Mouse (Mus musculus) granulocyte monocyte progenitor cell, adult 5-6 weeks (primary cell): Measurements from ENCODE around the gene Egfem1. TPM values are rescaled to one million over a fixed set of nuclear protein-coding genes. Genes with fewer than 3 reads are reported as not detected.

ENCODE experiments used
- ATAC-seq: replicated peaks from 2 replicates; pipeline ENCODE4 v1.8.0; 2016; ENCODE audit warnings: mild to moderate bottlenecking, moderate TSS enrichment, inconsistent platforms; ENCODE audit not compliant: poor library complexity, severe bottlenecking
- total RNA-seq, 2 experiments: library from RNA; stranded (forward) in 1 of 2; stranded (reverse) in 1 of 2; fragments of 200-712, 200-1000 nt in 1 of 2; fragments of >200 nt in 1 of 2; fragmentation: Nextera tagmentation in 1 of 2; gene quantifications; 2 replicates each; pipeline ENCODE4 v1.2.3; 2014 to 2017

The Egfem1 gene
- total RNA-seq, 2 experiments from 2014 or later: not detected

DNA sequence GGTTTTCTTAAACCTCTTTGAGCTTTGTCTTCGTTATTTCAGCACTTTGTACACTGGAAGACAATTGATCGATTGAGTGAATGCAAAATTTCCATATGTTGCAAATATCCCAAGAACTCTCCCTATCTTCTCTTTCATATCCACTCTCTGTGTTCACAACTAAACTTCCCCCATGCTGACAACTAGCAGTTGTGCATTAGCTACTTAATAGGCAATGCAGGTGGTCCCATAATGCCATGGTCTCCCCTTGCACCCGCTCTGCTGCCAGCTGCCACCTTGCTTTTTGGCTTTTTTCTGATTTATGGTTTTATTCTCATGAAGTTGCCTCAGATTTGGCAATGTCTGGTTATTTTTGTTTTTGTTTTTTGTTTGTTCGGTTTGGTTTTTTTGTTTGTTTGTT, 209.8 kb downstream of the Egfem1 start:
- no peak for ATAC-seq

DNA sequence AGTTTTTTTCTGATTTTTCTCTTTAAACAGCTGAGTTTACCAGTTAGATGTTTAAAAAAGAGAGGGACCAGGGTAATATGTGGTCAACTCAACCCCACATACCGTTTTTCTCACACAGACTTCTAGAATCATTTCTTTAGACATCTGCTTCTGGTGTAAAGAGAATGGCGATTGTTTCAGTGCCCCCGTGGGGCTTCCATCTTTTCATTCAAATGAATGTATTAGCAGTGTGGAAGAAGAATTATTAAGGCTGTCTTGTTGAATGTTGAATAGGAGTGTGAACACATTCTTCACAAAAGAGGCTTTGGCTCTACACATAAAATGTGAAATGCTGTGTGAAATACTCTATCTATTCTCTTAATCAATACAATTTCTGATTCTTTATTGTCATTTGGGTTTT, 210.4 kb downstream of the Egfem1 start:
- ATAC-seq: no peak

- no peak for ATAC-seq
These were observed 211.4 kb downstream of the Egfem1 start for GRCm38 (mm10) chr3:29293230-29293629.

DNA sequence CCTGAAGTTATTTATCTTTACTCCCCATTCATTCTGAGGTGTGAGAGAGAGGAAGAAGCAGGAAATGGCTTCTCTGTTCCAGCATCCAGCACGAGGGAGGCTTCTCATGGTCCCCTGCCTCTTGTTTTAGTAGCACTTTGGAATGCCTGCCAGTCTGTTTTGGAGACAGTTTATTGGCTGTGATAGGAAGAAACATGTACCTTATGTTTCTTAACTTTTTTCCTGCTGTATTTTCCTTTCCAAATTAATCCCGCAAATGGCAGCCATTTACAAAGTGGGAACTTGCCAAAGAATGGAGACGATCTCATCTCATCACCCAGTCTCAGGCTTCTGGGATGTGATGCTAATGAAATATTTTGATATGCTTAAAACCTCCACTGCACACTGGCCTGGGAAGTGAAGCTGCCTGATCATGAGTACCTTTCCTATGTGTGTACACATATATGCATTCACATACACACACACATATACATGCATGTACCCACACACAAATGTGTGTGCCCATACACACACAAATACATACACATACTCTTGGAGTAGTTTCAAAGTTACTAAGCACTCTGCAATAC, 260.5 kb downstream of the Egfem1 start:
- no peak for ATAC-seq

DNA sequence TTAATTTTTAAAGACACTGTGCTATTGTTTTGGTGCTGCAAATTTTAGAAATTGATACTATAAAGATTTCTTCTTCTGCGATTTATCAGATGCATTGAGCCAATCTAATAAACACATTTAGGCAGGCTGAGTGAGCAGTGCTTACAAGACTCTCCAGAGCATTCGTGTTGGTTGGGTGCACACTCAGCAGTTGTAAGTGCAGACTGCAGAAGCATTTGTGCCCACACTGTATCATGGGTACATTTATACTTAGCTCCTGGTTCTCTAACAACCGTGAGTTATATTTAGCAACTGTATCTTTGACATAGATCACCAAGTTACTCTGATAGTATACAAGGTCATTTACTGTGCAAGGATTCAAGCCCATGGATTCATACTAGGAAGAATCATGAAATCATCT, 264.0 kb downstream of the Egfem1 start:
- no peak for ATAC-seq

GRCm38 (mm10) chr3:29366907-29367306, 285.1 kb downstream of the Egfem1 start:
- no peak for ATAC-seq

- ATAC-seq: no peak
These were observed 288.7 kb downstream of the Egfem1 start for GRCm38 (mm10) chr3:29370519-29370918.

DNA sequence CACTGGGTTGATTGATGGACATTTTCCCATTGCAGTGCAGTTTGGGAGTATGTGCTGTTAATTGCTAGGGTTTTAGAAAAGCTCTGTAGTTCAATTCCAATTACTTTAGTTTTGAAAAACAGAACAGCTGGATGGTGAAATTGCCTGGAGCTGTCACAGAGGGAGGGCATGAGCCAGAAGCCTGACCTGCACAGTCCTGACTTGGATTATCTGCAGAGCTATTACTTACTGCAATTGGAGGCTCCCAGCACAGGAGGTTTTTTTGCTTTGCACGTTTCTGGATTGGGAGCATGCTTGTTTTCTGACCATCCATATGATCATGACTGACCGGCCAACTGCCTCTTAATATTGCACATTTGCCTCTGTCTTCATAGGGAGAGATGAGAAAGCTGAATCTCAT, 299.4 kb downstream of the Egfem1 start:
- no peak for ATAC-seq

GRCm38 (mm10) chr3:29399064-29399463, 317.2 kb downstream of the Egfem1 start:
- ATAC-seq: no peak

- ATAC-seq: no peak
These were observed 339.8 kb downstream of the Egfem1 start for GRCm38 (mm10) chr3:29421634-29422033.

DNA sequence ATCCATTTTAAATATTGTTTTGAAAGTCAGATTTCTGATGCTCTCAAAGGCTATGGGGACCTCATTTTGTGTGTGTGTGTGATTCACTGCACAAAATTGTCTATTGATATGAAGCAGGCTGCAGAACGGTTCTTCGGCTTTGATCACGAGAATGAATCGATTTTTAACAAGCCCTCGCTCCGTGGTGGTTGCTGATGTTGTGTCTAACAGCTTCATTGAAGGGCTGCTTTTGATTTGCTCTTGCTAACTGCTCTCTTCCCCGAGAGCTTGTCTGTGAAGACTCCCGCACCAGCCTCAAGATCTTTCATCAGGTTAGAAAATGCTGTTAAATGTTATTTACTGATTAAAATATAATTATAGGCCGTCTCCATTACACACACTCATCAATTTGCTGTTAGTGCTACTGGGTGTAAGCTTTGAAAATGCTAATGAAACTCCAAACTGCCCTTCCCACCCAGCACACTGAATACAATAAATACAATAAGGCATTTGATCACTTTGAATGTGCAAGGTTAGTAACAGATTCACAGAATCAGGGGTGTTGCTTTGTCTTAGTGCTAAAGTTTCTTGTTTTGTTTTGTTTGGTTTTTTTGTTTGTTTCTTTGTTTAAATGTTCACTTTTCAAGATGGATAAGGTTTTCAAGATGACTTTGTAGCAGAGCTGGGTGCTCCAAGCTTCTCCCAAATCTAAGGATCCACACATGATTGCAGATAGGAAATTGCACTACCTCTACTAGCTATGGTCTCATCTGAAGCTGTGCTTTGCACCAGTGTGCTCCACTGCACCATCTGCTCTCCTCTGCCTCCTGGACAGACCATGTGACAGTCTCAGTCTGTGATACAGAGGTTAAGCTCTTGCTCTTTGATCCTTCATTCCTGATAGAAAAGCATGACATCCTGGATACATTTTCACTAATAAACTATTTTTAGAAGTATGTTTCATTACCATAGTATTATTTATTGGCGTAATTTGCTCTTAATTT, 350.6 kb downstream of the Egfem1 start:
- ATAC-seq: no peak

- no peak for ATAC-seq
These were observed 361.2 kb downstream of the Egfem1 start for GRCm38 (mm10) chr3:29443024-29443423.

DNA sequence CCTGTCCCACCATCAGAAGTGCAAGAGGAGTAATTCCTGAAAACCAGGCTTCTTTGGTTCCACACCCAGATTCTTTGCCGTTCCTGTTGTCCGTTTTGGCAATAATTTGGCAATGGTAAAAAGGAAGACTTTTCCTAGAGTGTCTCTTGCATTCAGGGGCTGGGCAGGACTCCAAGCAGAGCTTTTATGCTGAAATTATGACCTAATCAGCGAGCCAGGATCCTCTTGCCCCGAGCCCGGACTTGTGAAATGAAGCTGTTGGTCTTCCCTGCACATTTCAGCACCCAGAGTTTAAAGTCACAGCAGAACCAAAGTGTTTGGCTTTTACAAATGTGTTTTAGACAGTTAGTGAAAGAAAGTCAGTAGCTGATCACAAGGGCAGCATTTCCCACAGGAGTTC, 362.8 kb downstream of the Egfem1 start:
- no peak for ATAC-seq

DNA sequence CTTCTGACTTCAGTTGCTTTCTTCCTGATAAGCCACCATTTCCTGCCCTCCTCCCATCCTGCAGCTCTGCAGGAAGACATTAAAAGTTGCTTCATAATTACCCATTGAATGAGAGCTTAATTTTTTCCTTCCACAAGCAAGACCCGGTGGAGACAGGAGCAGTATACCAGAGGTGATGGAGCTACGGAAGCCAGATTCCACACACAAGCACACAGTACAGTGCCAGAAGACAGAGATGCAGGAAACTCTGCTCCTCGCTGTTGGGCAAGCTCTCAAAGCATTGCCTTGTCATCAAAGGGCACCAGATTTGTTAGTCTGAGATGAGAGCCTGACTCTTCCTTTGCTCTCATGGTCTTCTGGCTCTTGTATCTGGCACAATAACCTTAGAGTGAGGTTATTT, 364.3 kb downstream of the Egfem1 start:
- ATAC-seq: no peak

- ATAC-seq: no peak
These were observed 367.1 kb downstream of the Egfem1 start for GRCm38 (mm10) chr3:29448829-29449406.

- no peak for ATAC-seq
These were observed 416.4 kb downstream of the Egfem1 start for GRCm38 (mm10) chr3:29498211-29498610.

DNA sequence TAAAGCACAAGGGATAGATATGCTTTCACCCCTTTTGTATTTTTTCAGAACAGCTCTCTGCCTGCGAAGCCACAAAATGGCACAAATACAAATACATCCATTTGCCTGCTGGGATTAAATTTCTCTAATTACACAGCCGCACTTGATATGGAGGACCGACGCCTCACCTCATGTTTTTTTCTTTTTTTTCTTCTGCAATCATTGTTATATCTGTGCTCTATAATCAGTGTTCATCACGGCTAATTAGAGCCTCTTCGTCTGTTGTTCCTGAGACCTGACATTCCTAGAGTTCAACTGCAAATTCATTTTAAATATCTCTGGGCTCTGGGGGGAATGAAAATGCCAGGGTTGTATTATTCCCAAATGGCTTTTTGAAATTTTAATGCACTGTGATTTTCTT, 417.4 kb downstream of the Egfem1 start:
- no peak for ATAC-seq

DNA sequence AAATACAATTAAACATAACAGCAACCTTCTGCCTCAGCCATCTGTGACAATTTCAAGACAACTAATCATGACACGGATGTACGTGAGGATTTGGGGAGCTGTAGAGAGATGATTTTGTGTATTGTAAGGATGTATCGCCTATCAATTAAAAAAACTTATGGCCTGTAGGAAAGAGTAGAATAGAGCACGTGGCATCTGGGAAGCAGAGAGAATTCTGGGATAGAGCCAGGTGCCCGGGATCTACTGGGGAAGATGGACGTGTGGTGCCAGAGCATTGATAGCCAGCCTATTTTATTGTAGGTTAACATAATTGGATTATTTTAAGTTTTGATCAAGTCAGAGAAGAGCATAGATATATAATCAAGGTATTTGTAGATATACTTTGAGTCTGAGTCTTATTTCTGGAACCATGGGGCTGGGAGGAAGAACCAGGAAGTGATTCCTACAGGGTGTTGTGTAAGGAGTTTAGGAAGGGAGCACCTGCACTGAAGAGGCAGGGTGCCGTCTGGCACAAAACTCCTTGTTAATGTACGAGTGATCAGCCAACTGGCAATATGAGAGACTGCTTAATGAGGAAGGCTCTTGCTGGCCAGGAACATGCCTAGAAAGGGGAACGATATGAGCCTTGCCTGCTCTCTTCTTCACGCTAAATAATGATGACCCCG, 443.6 kb downstream of the Egfem1 start:
- no peak for ATAC-seq

- no peak for ATAC-seq
These were observed 444.1 kb downstream of the Egfem1 start for GRCm38 (mm10) chr3:29525963-29526301.

GRCm38 (mm10) chr3:29539211-29539610, 457.4 kb downstream of the Egfem1 start:
- no peak for ATAC-seq

GRCm38 (mm10) chr3:29539902-29540301, 458.1 kb downstream of the Egfem1 start:
- ATAC-seq: no peak
